Comparison of ENCODE assay signal across 8 mouse cellular contexts in the genomic region with DNA sequence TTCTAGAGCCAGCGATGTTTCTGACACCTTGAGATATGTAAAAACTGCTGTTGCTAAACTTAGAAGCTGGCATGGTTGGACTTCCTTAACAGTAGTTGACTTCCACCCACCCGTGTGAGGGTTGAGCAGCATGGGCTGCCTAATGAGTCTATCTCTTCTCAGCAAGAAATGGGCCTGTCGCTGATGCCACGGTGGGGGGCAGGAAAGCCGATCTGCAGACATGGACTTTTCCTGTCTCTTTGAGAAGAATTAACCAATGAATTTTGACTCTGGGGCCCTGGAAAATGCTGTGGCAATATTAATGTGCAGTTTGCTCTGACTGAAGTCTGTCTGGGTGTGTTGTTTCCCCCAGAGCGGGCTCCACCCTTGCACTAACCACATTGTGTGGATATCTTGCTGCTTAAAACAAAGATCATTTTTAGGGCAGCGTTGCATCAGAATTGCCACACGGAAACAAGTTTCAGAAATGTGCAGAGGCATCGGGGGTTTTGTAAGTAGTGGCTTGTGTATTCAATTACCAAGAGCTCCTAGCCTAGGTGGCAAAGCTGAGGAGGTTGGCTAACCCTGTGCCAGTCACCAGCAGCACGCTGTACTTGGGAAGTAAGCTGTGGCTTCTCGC. TPM values are rescaled to one million over a fixed set of nuclear protein-coding genes. Genes with fewer than 3 reads are reported as not detected.
DNase-seq lines count a peak whose midpoint lies in the region; ATAC-seq and TF ChIP-seq lines count a peak whose summit lies in the region.

No protein-coding gene starts in this region.

- WGBS in limb, embryonic 12.5 days = 70% methylated on average over 11 of the region's 11 CpGs
- WGBS in limb, embryonic 10.5 days = 85% methylated on average over 11 of the region's 11 CpGs
- WGBS in liver, embryonic 12.5 days (ENCODE audit: insufficient replicate concordance) = 12% methylated on average over 11 of the region's 11 CpGs
- 33% methylated on average over 11 of the region's 11 CpGs for WGBS in olfactory bulb, adult 2 months
- WGBS in midbrain, embryonic 13.5 days = 78% methylated on average over 11 of the region's 11 CpGs
- 69% methylated on average over 11 of the region's 11 CpGs for WGBS in neural tube, embryonic 15.5 days

- no peak overlapping the region for H3K9ac ChIP-seq in limb, embryonic 12.5 days (replicated peaks)
- peak overlapping the region; percentile 62 for H3K9ac ChIP-seq in liver, embryonic 12.5 days
- no peak overlapping the region for H3K9ac ChIP-seq in midbrain, embryonic 13.5 days (replicated peaks)
- no peak overlapping the region for H3K9ac ChIP-seq in neural tube, embryonic 15.5 days (replicated peaks)

- no peak overlapping the region for H3K4me2 ChIP-seq in limb, embryonic 12.5 days
- peak overlapping the region; percentile 69 for H3K4me2 ChIP-seq in liver, embryonic 12.5 days
- no peak overlapping the region for H3K4me2 ChIP-seq in midbrain, embryonic 13.5 days (replicated peaks)
- H3K4me2 ChIP-seq in neural tube, embryonic 15.5 days = no peak overlapping the region

- intact Hi-C loops in gastrocnemius, postnatal 14 days (cut with DNase I; ENCODE audit: low total_unique reads) = no loop called here

- H3K27ac ChIP-seq in limb, embryonic 12.5 days = peak overlapping the region; percentile 35
- no peak overlapping the region for H3K27ac ChIP-seq in limb, embryonic 10.5 days
- peak overlapping the region; percentile 80 for H3K27ac ChIP-seq in cortical plate, adult 2 months (ENCODE audit: insufficient read depth, low read length)
- H3K27ac ChIP-seq in liver, embryonic 12.5 days = peak overlapping the region; percentile 87
- peak overlapping the region; percentile 0; the same call in 1 of the 2 replicates for H3K27ac ChIP-seq in olfactory bulb, adult 2 months (ENCODE audit: insufficient read depth, low read depth, low read length)
- H3K27ac ChIP-seq in midbrain, embryonic 13.5 days = no peak overlapping the region
- H3K27ac ChIP-seq in neural tube, embryonic 15.5 days (replicated peaks) = no peak overlapping the region

- TF ChIP-seq CTCF in cortical plate, adult 2 months (IDR thresholded peaks at IDR 0.05; ENCODE audit: extremely low read depth, insufficient read depth, low read length) = no peak
- TF ChIP-seq CTCF in olfactory bulb, adult 2 months (IDR thresholded peaks at IDR 0.05; ENCODE audit: insufficient read depth, low read depth, low read length) = no peak

- no peak for ATAC-seq in limb, embryonic 12.5 days (ENCODE audit: insufficient number of reproducible peaks, insufficient read depth, low FRiP score, low TSS enrichment, low read depth)
- ATAC-seq in liver, embryonic 12.5 days = peak; percentile 79
- no peak for ATAC-seq in midbrain, embryonic 13.5 days
- no peak for ATAC-seq in neural tube, embryonic 15.5 days (ENCODE audit: low FRiP score)

- H3K9me3 ChIP-seq in limb, embryonic 12.5 days = no peaks in the 10 kb centered on the region
- no peaks in the 10 kb centered on the region for H3K9me3 ChIP-seq in limb, embryonic 10.5 days (replicated peaks)
- H3K9me3 ChIP-seq in liver, embryonic 12.5 days (replicated peaks) = no peaks in the 10 kb centered on the region
- H3K9me3 ChIP-seq in midbrain, embryonic 13.5 days = no peaks in the 10 kb centered on the region
- no peaks in the 10 kb centered on the region for H3K9me3 ChIP-seq in neural tube, embryonic 15.5 days (replicated peaks)

- H3K27me3 ChIP-seq in limb, embryonic 12.5 days = no peaks in the 10 kb centered on the region
- H3K27me3 ChIP-seq in limb, embryonic 10.5 days (ENCODE audit: low read depth, poor library complexity, severe bottlenecking) = no peaks in the 10 kb centered on the region
- H3K27me3 ChIP-seq in liver, embryonic 12.5 days (replicated peaks) = no peaks in the 10 kb centered on the region
- no peaks in the 10 kb centered on the region for H3K27me3 ChIP-seq in midbrain, embryonic 13.5 days
- H3K27me3 ChIP-seq in neural tube, embryonic 15.5 days (replicated peaks) = no peaks in the 10 kb centered on the region

- no peak for DNase-seq in limb, embryonic 10.5 days (ENCODE audit: low spot score)
- DNase-seq in gastrocnemius, postnatal 14 days = no peak

- TF ChIP-seq POLR2A in cortical plate, adult 2 months (IDR thresholded peaks at IDR 0.05; ENCODE audit: extremely low read depth, insufficient read depth, low read length) = no peak
- no peak for TF ChIP-seq POLR2A in olfactory bulb, adult 2 months (IDR thresholded peaks at IDR 0.05; ENCODE audit: insufficient read depth, low read depth, low read length)

- peaks cover 26% of the 10 kb centered on the region for H3K4me1 ChIP-seq in limb, embryonic 12.5 days (replicated peaks)
- peaks cover 23% of the 10 kb centered on the region for H3K4me1 ChIP-seq in limb, embryonic 10.5 days
- H3K4me1 ChIP-seq in cortical plate, adult 2 months (ENCODE audit: control insufficient read depth, insufficient read depth, low read length) = peaks cover 5% of the 10 kb centered on the region
- H3K4me1 ChIP-seq in liver, embryonic 12.5 days = peaks cover 83% of the 10 kb centered on the region
- H3K4me1 ChIP-seq in olfactory bulb, adult 2 months (ENCODE audit: control insufficient read depth, insufficient read depth, low read length) = peaks cover 3% of the 10 kb centered on the region
- H3K4me1 ChIP-seq in midbrain, embryonic 13.5 days (replicated peaks) = no peaks in the 10 kb centered on the region; the same call in 1 of the 2 replicates
- peaks cover 6% of the 10 kb centered on the region; the same call in 1 of the 2 replicates for H3K4me1 ChIP-seq in neural tube, embryonic 15.5 days

- H3K4me3 ChIP-seq in limb, embryonic 12.5 days (replicated peaks) = no peak overlapping the region
- H3K4me3 ChIP-seq in limb, embryonic 10.5 days = no peak overlapping the region
- H3K4me3 ChIP-seq in cortical plate, adult 2 months (ENCODE audit: insufficient read depth, low read length) = no peak overlapping the region
- H3K4me3 ChIP-seq in liver, embryonic 12.5 days = peak overlapping the region; percentile 39
- H3K4me3 ChIP-seq in olfactory bulb, adult 2 months (ENCODE audit: insufficient read depth, low read depth, low read length) = no peak overlapping the region
- H3K4me3 ChIP-seq in midbrain, embryonic 13.5 days (replicated peaks) = no peak overlapping the region
- no peak overlapping the region for H3K4me3 ChIP-seq in neural tube, embryonic 15.5 days (replicated peaks)

- H3K36me3 ChIP-seq in limb, embryonic 12.5 days = peaks cover 1% of the 10 kb centered on the region; the same call in 1 of the 2 replicates
- 0 out of 2 replicates have a peak, but pooled peaks cover 2% of the 10 kb centered on the region for H3K36me3 ChIP-seq in limb, embryonic 10.5 days
- 0 out of 2 replicates have a peak, but pooled peaks cover 1% of the 10 kb centered on the region for H3K36me3 ChIP-seq in liver, embryonic 12.5 days
- H3K36me3 ChIP-seq in midbrain, embryonic 13.5 days = no peaks in the 10 kb centered on the region
- H3K36me3 ChIP-seq in neural tube, embryonic 15.5 days = no peaks in the 10 kb centered on the region

RNA-seq across cellular contexts. Expression of gene Add3, which starts 53.8 kb away (rescaled TPM):
- polyA plus RNA-seq in limb, embryonic 12.5 days (2016; fragmentation: Nextera tagmentation; extraction: Ambion mirVana) = 80.5 and 83.8 TPM in 2 replicates
- 46.4 and 63.7 TPM in 2 replicates for polyA plus RNA-seq in limb, embryonic 10.5 days (2016; fragmentation: Nextera tagmentation; extraction: Ambion mirVana)
- polyA plus RNA-seq in cortical plate, adult 2 months (2012; rRNA removed) = 75.3 and 76.7 TPM in 2 replicates
- 42.1 and 42.2 TPM in 2 replicates for polyA plus RNA-seq in liver, embryonic 12.5 days (2016; fragmentation: Nextera tagmentation; extraction: Ambion mirVana)
- not detected in 2 replicates for polyA plus RNA-seq in olfactory bulb, adult 2 months (2012; ENCODE audit: insufficient read depth, insufficient read length, low replicate concordance, missing spikeins)
- 25.1 and 27.1 TPM in 2 replicates for polyA plus RNA-seq in midbrain, embryonic 13.5 days (2015; fragmentation: Nextera tagmentation; extraction: Ambion mirVana)
- 10 to 100 TPM; 31.6 to 45.4 TPM for total RNA-seq in gastrocnemius, postnatal 14 days (2021)
- polyA plus RNA-seq in neural tube, embryonic 15.5 days (2015; fragmentation: Nextera tagmentation; extraction: Ambion mirVana) = 40.2 and 50.1 TPM in 2 replicates

Comparison
In these comparisons a context has a peak if more than half of its experiments do, and no peak if none do; other contexts are left out.
1. H3K27ac ChIP-seq: peak in limb, embryonic 12.5 days (single experiment), cortical plate, adult 2 months (single experiment), liver, embryonic 12.5 days (single experiment) and olfactory bulb, adult 2 months (single experiment); none in limb, embryonic 10.5 days (single experiment), midbrain, embryonic 13.5 days (single experiment) and neural tube, embryonic 15.5 days (single experiment).